In the genomic region with DNA sequence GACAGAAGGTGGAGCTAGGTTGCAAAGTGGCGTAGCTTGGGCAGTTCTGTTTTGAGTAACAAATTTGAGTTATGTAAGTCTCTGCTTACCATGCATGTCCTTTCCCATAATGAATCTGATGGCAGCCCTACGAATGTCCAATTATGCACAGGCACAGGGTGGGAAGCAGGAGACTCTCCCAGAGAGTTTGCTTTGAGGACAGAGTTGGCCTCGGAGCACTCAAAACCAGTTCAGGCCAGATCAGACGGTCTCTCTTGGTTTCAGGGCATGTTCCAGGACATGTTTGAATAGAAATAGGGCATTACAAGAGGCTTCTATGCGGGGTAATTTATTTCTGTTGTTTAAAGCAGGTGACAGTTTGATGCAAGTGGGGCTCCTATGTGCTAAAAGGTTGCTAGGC, we compare ENCODE assay signal across 26 mouse cellular contexts. TPM values are rescaled to one million over a fixed set of nuclear protein-coding genes. Genes with fewer than 3 reads are reported as not detected.
DNase-seq lines count a peak whose midpoint lies in the region; ATAC-seq and TF ChIP-seq lines count a peak whose summit lies in the region.
"Had no signal": no experiment of that assay in that cellular context is flagged by ENCODE, and none has a peak within 500 bp of the region (broad histone marks: within the 10 kb centered on the region; RNA-seq: fewer than 3 reads in every experiment).

No protein-coding gene starts in this region.

- H3K27me3 ChIP-seq in kidney, adult 2 months (replicated peaks; ENCODE audit: control insufficient read depth, insufficient read depth, low read length), result no peaks in the 10 kb centered on the region
- no peaks in the 10 kb centered on the region for H3K27me3 ChIP-seq in kidney, embryonic 16.5 days (ENCODE audit: insufficient read depth, low read length)
- no peaks in the 10 kb centered on the region for H3K27me3 ChIP-seq in stomach, embryonic 16.5 days (ENCODE audit: control insufficient read depth, insufficient read depth, low read length)
- H3K27me3 ChIP-seq in stomach, postnatal 0 days (ENCODE audit: control insufficient read depth, insufficient read depth, low read length), result no peaks in the 10 kb centered on the region
- H3K27me3 ChIP-seq: CH12.LX; embryonic facial prominence, embryonic 12.5 days; forebrain, embryonic 13.5 days; Patski had no signal

- peak; percentile 78 for DNase-seq in heart, adult 11 months
- DNase-seq in heart, postnatal 25 days (ENCODE audit: low spot score), result no peak
- DNase-seq in kidney, adult 2 months, result peak; percentile 41
- DNase-seq in kidney, adult 18-20 months, result no peak
- DNase-seq in kidney, postnatal 14 days, result peak; percentile 17
- DNase-seq in stomach, postnatal 0 days (ENCODE audit: low spot score), result no peak
- DNase-seq: adrenal gland, adult 8-10 months; adrenal gland, postnatal 14 days; adrenal gland, postnatal 36 days; B cell, adult 2 months; cerebellum, adult 11-12 months; cerebellum, adult 2 months; cerebellum, adult 9-10 months; cerebellum, postnatal 10 days; cerebellum, postnatal 25 days had no signal

- H3K27ac ChIP-seq in kidney, adult 2 months (ENCODE audit: insufficient read depth, low read depth, low read length), result no peak overlapping the region
- no peak overlapping the region for H3K27ac ChIP-seq in kidney, embryonic 16.5 days (ENCODE audit: low read length)
- peak overlapping the region; percentile 0; the same call in 1 of the 2 replicates for H3K27ac ChIP-seq in stomach, embryonic 16.5 days (ENCODE audit: low read length)
- no peak overlapping the region for H3K27ac ChIP-seq in stomach, postnatal 0 days (replicated peaks)
- H3K27ac ChIP-seq: embryonic facial prominence, embryonic 10.5 days; embryonic facial prominence, embryonic 12.5 days; forebrain, embryonic 13.5 days had no signal

- H3K36me3 ChIP-seq in kidney, adult 2 months (ENCODE audit: control insufficient read depth, insufficient read depth, low read length), result no peaks in the 10 kb centered on the region
- no peaks in the 10 kb centered on the region for H3K36me3 ChIP-seq in kidney, embryonic 16.5 days (ENCODE audit: insufficient read depth, low read length)
- H3K36me3 ChIP-seq in stomach, embryonic 16.5 days (ENCODE audit: control insufficient read depth, insufficient read depth, low read length), result no peaks in the 10 kb centered on the region
- no peaks in the 10 kb centered on the region for H3K36me3 ChIP-seq in stomach, postnatal 0 days (ENCODE audit: control insufficient read depth, insufficient read depth, low read length)
- H3K36me3 ChIP-seq: embryonic facial prominence, embryonic 10.5 days; embryonic facial prominence, embryonic 12.5 days; G1E had no signal

- peaks cover 7% of the 10 kb centered on the region; the same call in 1 of the 2 replicates for H3K4me1 ChIP-seq in kidney, adult 2 months (ENCODE audit: control insufficient read depth, insufficient read depth, low read length)
- peaks cover 12% of the 10 kb centered on the region for H3K4me1 ChIP-seq in kidney, embryonic 16.5 days (ENCODE audit: insufficient read depth, low read length)
- H3K4me1 ChIP-seq in stomach, embryonic 16.5 days (ENCODE audit: control insufficient read depth, insufficient read depth, low read length), result peaks cover 6% of the 10 kb centered on the region; the same call in 1 of the 2 replicates
- H3K4me1 ChIP-seq in stomach, postnatal 0 days (replicated peaks; ENCODE audit: control insufficient read depth, insufficient read depth), result peaks cover 2% of the 10 kb centered on the region; the same call in 1 of the 2 replicates
- H3K4me1 ChIP-seq: embryonic facial prominence, embryonic 10.5 days; embryonic facial prominence, embryonic 12.5 days had no signal

- H3K4me2 ChIP-seq in kidney, embryonic 16.5 days (replicated peaks; ENCODE audit: low read depth, low read length), result no peak overlapping the region
- no peak overlapping the region for H3K4me2 ChIP-seq in stomach, embryonic 16.5 days (ENCODE audit: low read depth, low read length)
- no peak overlapping the region for H3K4me2 ChIP-seq in stomach, postnatal 0 days (replicated peaks; ENCODE audit: low read depth)
- H3K4me2 ChIP-seq: embryonic facial prominence, embryonic 12.5 days; forebrain, embryonic 13.5 days had no signal

- TF ChIP-seq CTCF in kidney, adult 2 months (conservative IDR thresholded peaks at IDR 0.05; ENCODE audit: insufficient read depth, insufficient read length, low read depth, low read length), result no peak
- TF ChIP-seq CTCF in stomach, postnatal 0 days (IDR thresholded peaks at IDR 0.05; ENCODE audit: low read depth), result no peak

- H3K9me3 ChIP-seq in kidney, embryonic 16.5 days (ENCODE audit: low read length), result no peaks in the 10 kb centered on the region
- no peaks in the 10 kb centered on the region for H3K9me3 ChIP-seq in stomach, embryonic 16.5 days (replicated peaks; ENCODE audit: control insufficient read depth, low read length)
- no peaks in the 10 kb centered on the region for H3K9me3 ChIP-seq in stomach, postnatal 0 days (ENCODE audit: control insufficient read depth, low read length)
- H3K9me3 ChIP-seq: embryonic facial prominence, embryonic 10.5 days; embryonic facial prominence, embryonic 12.5 days; forebrain, embryonic 13.5 days; G1E had no signal

- intact Hi-C loops in heart, postnatal 25 days (cut with DNase I), result no loop called here

- H3K9ac ChIP-seq in kidney, embryonic 16.5 days (replicated peaks; ENCODE audit: low read length), result no peak overlapping the region
- H3K9ac ChIP-seq in stomach, embryonic 16.5 days (ENCODE audit: low read length), result no peak overlapping the region
- no peak overlapping the region for H3K9ac ChIP-seq in stomach, postnatal 0 days (ENCODE audit: low read length)
- H3K9ac ChIP-seq: embryonic facial prominence, embryonic 12.5 days; forebrain, embryonic 13.5 days had no signal

- TF ChIP-seq EP300 in stomach, postnatal 0 days (optimal IDR thresholded peaks at IDR 0.05), result no peak

- 57% methylated on average over 5 of the region's 5 CpGs for whole genome bisulfite sequencing in kidney, adult 2 months
- WGBS in kidney, embryonic 16.5 days, result 75% methylated on average over 5 of the region's 5 CpGs
- 76% methylated on average over 5 of the region's 5 CpGs for WGBS in stomach, embryonic 16.5 days
- 62% methylated on average over 5 of the region's 5 CpGs for WGBS in stomach, postnatal 0 days

- no peak for ATAC-seq in kidney, embryonic 16.5 days (ENCODE audit: low FRiP score, low TSS enrichment)
- no peak for ATAC-seq in stomach, embryonic 16.5 days (ENCODE audit: insufficient read depth, low FRiP score)
- no peak for ATAC-seq in stomach, postnatal 0 days (ENCODE audit: low FRiP score, low TSS enrichment)
- ATAC-seq: activated CD4-positive, CD25-positive, alpha-beta regulatory T cell, adult 4 months; CD4-positive, CD25-positive, alpha-beta regulatory T cell, adult 4 months; forebrain, embryonic 13.5 days; Patski had no signal

- TF ChIP-seq POLR2A in kidney, adult 2 months (IDR thresholded peaks at IDR 0.05; ENCODE audit: low read depth, low read length), result no peak

- no peak overlapping the region for H3K4me3 ChIP-seq in kidney, adult 2 months (ENCODE audit: insufficient read depth, low read depth, low read length)
- no peak overlapping the region for H3K4me3 ChIP-seq in kidney, embryonic 16.5 days (ENCODE audit: low read length)
- H3K4me3 ChIP-seq in stomach, embryonic 16.5 days (replicated peaks; ENCODE audit: low read length), result no peak overlapping the region
- H3K4me3 ChIP-seq in stomach, postnatal 0 days (ENCODE audit: low read depth, low read length), result no peak overlapping the region
- H3K4me3 ChIP-seq: embryonic facial prominence, embryonic 10.5 days; embryonic facial prominence, embryonic 12.5 days; forebrain, embryonic 13.5 days had no signal

RNA-seq across cellular contexts. Expression of gene Dapl1, which starts 42.8 kb away (rescaled TPM):
- not detected for total RNA-seq in heart, postnatal 25 days (2021)
- 0.20 and 1.3 TPM in 2 replicates for polyA plus RNA-seq in kidney, adult 2 months (2012; rRNA removed)
- 4.6 and 5.6 TPM in 2 replicates for polyA plus RNA-seq in kidney, embryonic 16.5 days (2015; fragmentation: Nextera tagmentation; extraction: Ambion mirVana)
- 85.4 and 111 TPM in 2 replicates for polyA plus RNA-seq in stomach, embryonic 16.5 days (2015; fragmentation: Nextera tagmentation; extraction: Ambion mirVana)
- polyA plus RNA-seq in stomach, postnatal 0 days (2015; fragmentation: Nextera tagmentation; extraction: Ambion mirVana), result 472 and 547 TPM in 2 replicates
- total RNA-seq: adrenal gland, adult 18-20 months; adrenal gland, adult 8-10 months; adrenal gland, postnatal 14 days; adrenal gland, postnatal 36 days; CH12.LX; G1E had no signal
- polyA plus RNA-seq: forebrain, embryonic 13.5 days; G1E; Patski had no signal

Comparison
In these comparisons a context has a peak if more than half of its experiments do, and no peak if none do; other contexts are left out.
1. DNase-seq: peak in heart, adult 11 months (single experiment), kidney, adult 2 months (single experiment) and kidney, postnatal 14 days (single experiment); none in heart, postnatal 25 days (single experiment), kidney, adult 18-20 months (single experiment) and stomach, postnatal 0 days (single experiment).
2. RNA of gene Dapl1, which starts 42.8 kb away (polyA plus RNA-seq): 472 to 547 TPM in stomach, postnatal 0 days and 85.4 to 111 TPM in stomach, embryonic 16.5 days; 4.6 to 5.6 TPM in kidney, embryonic 16.5 days and 0.20 to 1.3 TPM in kidney, adult 2 months; every median in the first group is over 10 times any median in the second.